Mouse (Mus musculus) liver, embryonic 11.5 days (tissue): Measurements from ENCODE around the gene Tmem56. TPM values are rescaled to one million over a fixed set of nuclear protein-coding genes. Genes with fewer than 3 reads are reported as not detected.

Source experiments
- ATAC-seq: fragments of 200-750 bp; cut with Nextera tagmentation; replicated peaks from 2 replicates; pipeline ENCODE4 v1.8.0; 2017; ENCODE audit warnings: moderate number of reproducible peaks, mild to moderate bottlenecking, moderate TSS enrichment, moderate library complexity; ENCODE audit not compliant: low FRiP score
- DNase-seq: peaks from one replicate; pipeline ENCODE4 v3.0.0-alpha.2; 2017; ENCODE audit warnings: low spot score
- H3K27ac ChIP-seq: fragments of 300-500 bp; sonication (generic); 2 replicates; pipeline ENCODE4 v1.5.1; 2014; ENCODE audit warnings: mild to moderate bottlenecking, low read depth, low read length, control low read depth
- H3K27me3 ChIP-seq: fragments of 300-500 bp; sonication (generic); replicated peaks from 2 replicates; pipeline ENCODE4 v1.6.1; 2014; ENCODE audit warnings: low read length, mixed read lengths; ENCODE audit not compliant: control insufficient read depth, insufficient read depth
- H3K36me3 ChIP-seq: fragments of 300-500 bp; sonication (generic); 2 replicates; pipeline ENCODE4 v1.6.1; 2014; ENCODE audit warnings: mild to moderate bottlenecking, low read length, moderate library complexity, mixed read lengths; ENCODE audit not compliant: control insufficient read depth, insufficient read depth
- H3K4me1 ChIP-seq: fragments of 300-500 bp; sonication (generic); replicated peaks from 2 replicates; pipeline ENCODE4 v1.6.1; 2014; ENCODE audit warnings: low read length, mixed read lengths; ENCODE audit not compliant: control insufficient read depth, insufficient read depth
- H3K4me2 ChIP-seq: fragments of 300-500 bp; sonication (generic); 2 replicates; pipeline ENCODE4 v1.6.1; 2014; ENCODE audit warnings: mild to moderate bottlenecking, control low read depth, moderate library complexity
- H3K4me3 ChIP-seq: fragments of 300-500 bp; sonication (generic); 2 replicates; pipeline ENCODE4 v1.5.1; 2014; ENCODE audit warnings: low read depth, low read length, control low read depth
- H3K9ac ChIP-seq: fragments of 300-500 bp; sonication (generic); 2 replicates; pipeline ENCODE4 v1.6.1; 2014; ENCODE audit warnings: low read depth, low read length, control low read depth
- H3K9me3 ChIP-seq: fragments of 300-500 bp; sonication (generic); 2 replicates; pipeline ENCODE4 v1.6.1; 2016; ENCODE audit warnings: low read length, inconsistent platforms, mixed read lengths; ENCODE audit not compliant: control insufficient read depth
- WGBS: fragments of 180-500 bp; shearing (Covaris S2); extraction: QIAGEN DNeasy Blood & Tissue Kit; methylation state at CpG from one replicate; pipeline ENCODE4 v1.1.7; 2014; 5-methylcytosine and 5-hydroxymethylcytosine counted together
- polyA plus RNA-seq: library from polyadenylated mRNA; unstranded; fragments of >200 nt; fragmentation: Nextera tagmentation; extraction: Ambion mirVana; gene quantifications from 2 replicates; pipeline ENCODE4 v1.2.1, GENCODE M21; 2014

Gene Tmem56
- polyA plus RNA-seq, 1 experiment from 2014 or later = 31.2 TPM

DNA sequence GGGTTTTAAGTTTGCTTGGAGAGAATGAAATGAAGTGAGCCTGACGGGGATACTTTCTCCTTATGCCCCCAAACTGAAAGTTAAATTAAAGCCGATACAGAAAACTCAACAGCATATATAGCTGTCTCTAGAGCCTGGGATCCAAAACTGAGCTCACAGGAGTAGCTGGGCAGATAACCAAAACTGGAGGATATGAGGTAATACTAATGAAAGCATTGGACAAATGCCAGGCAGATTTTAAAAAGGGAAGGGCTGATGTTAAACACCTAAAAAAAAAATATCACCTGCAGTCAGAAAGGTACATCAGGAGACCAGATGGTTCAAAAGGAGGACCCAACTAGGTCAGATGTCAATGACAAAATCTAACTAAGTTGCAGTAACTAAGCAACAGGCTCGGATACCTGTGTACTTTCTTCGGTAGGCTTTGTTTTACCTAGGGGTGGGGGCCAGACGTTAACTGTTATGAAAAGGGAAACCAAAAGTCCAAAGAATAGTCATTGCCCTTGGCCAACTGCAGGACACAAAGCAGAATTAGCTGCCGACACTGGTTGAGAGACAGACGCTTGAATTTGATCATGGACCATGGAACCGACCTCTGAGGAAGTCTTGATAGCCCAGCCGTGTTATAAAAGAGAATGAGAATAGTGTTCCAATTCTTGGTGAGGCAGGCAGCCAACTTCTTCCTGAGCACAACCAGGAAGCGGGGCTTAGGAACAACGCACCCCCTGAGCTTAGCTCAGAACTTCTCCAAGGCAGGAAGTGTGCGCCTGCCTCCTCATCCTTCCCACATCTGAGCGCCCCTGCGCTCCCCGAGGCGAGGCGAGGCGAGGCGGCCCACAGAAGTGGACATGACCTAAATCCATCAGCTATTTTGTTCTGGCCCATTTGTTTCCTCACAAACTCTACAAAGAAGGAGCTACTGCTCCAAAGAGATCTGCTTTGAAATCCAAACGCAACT, 24.1 kb downstream of the Tmem56 start:
- H3K27me3 ChIP-seq = peaks cover 17% of the 10 kb centered on the region
- H3K27ac ChIP-seq = no peak overlapping the region
- no peak overlapping the region; the same call in 1 of the 2 replicates for H3K4me3 ChIP-seq
- no peaks in the 10 kb centered on the region for H3K9me3 ChIP-seq
- peaks cover 26% of the 10 kb centered on the region for H3K4me1 ChIP-seq
- ATAC-seq = no peak
- H3K36me3 ChIP-seq = no peaks in the 10 kb centered on the region
- H3K4me2 ChIP-seq = peak overlapping the region; percentile 70
- no peak for DNase-seq
- 72% methylated on average over 20 of the region's 20 CpGs for WGBS
- no peak overlapping the region; the same call in 1 of the 2 replicates for H3K9ac ChIP-seq

DNA sequence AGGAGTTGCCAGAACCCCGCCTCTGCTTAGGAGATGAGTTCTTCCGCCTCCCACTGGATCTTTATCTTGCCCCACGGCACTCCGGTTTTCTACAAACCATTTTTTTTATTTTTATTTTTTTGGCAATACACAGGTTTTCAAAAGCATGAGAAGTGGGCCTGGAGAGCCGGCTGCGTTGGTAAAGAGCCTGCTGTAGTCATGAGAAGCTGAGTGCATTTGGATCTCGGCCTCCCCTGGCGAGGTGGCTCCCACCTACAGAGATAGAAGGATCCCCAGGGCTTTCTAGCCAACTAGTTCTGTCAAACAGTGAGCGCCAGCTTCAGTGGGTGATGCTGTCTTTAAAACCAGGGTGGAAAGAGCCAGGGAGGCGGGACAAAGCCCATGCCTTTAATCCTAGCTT, 25.5 kb downstream of the Tmem56 start:
- no peak overlapping the region for H3K4me2 ChIP-seq
- H3K4me1 ChIP-seq = peaks cover 22% of the 10 kb centered on the region
- WGBS = 81% methylated on average over 10 of the region's 10 CpGs
- ATAC-seq (no peak), DNase-seq (no peak)
- no peak overlapping the region for H3K27ac ChIP-seq
- peaks cover 13% of the 10 kb centered on the region for H3K27me3 ChIP-seq
- no peak overlapping the region for H3K4me3 ChIP-seq
- H3K9me3 ChIP-seq = no peaks in the 10 kb centered on the region
- H3K9ac ChIP-seq = no peak overlapping the region
- no peaks in the 10 kb centered on the region for H3K36me3 ChIP-seq

DNA sequence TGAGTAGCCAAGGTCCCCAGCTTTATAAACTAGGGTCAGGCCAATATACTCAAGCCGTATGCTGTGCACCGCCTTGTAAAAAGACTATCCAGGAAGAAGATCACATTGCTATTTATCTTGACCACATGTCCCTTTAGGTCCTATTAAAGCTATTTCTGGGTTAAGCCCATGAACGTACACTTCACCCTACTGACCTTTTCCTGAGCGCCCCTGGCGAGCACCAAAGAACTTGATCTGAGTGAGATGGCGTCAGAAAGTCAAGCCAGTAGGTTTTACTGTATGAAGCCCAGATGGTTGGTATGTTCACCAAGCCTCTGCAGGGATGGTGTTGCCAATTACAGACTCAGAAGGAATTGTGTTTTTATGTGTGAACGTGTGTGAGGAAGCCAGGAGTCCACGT, 26.8 kb downstream of the Tmem56 start:
- WGBS = 83% methylated on average over 8 of the region's 8 CpGs
- H3K9ac ChIP-seq = no peak overlapping the region
- DNase-seq (no peak), ATAC-seq (no peak)
- H3K36me3 ChIP-seq = no peaks in the 10 kb centered on the region
- H3K4me3 ChIP-seq = no peak overlapping the region
- H3K27me3 ChIP-seq = peaks cover 7% of the 10 kb centered on the region
- H3K27ac ChIP-seq = no peak overlapping the region
- no peak overlapping the region for H3K4me2 ChIP-seq
- H3K4me1 ChIP-seq = peaks cover 18% of the 10 kb centered on the region
- no peaks in the 10 kb centered on the region for H3K9me3 ChIP-seq

DNA sequence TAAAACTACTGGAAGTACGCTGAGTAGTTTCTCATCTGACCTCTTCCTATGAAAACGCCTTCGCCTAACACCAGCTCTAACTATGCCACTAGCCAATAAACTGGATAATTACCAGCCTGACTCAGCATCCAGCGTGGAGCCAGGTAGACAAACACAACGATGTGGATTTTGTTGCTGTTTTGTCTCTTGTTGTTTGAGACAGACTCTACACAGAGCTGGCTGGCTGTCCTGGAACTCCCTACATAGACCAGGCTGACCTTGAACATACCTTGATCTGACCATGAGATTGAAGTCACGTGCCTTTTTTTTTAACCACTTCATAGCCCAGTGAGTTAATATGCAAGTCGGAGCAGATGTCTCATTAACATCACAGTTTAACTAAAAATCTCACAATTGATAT, 27.4 kb downstream of the Tmem56 start:
- Histone ChIP-seq H3K36me3 (no peaks in the 10 kb centered on the region; the same call in 1 of the 2 replicates), H3K4me2 (no peak overlapping the region), H3K27ac (no peak overlapping the region), H3K4me3 (no peak overlapping the region), H3K9ac (no peak overlapping the region), H3K4me1 (peaks cover 14% of the 10 kb centered on the region), H3K9me3 (no peaks in the 10 kb centered on the region), H3K27me3 (peaks cover 2% of the 10 kb centered on the region)
- 90% methylated on average over 7 of the region's 7 CpGs for WGBS
- ATAC-seq (no peak), DNase-seq (no peak)

DNA sequence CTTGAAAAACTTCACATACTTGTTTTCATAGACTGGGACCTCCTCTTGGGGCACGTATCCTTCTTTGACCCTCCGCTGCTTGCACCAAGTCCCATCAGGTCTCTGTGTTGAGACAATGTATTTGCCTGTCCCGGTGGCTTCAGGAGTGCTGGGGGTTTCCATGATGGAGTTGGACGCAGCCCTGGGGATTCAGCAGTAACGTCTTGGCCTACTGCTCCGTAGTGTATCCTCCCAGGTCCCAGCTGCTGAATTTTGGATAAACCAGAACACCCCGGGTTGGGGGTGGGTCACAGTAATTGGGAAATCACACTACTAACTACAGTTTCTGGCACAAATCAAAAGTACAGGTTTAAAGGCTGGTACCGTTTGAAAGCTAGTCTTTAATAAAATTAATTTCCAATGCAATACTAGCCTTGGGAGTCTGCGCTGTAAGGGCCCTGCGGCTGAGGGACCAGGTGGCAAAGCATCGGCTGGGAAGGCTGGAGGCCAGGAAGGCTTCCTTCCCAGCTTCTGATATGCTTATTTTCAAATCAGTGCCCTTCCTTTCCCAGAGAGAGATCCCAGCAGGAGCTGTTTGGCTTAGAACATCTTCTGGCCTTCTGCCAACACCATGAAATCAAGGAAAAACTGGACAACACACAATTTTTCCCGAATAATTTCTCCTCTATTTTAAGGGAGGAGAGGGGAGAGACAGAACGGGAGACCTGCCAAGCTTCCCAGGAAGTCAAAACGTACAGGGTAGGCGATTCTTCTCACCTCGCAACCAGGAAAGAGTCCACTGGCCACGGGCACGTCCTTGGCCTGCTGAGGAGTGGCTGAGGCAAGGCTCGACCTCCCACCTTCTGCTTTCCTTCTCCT, 32.1 kb downstream of the Tmem56 start:
- Histone ChIP-seq H3K9ac (no peak overlapping the region), H3K27ac (no peak overlapping the region), H3K9me3 (no peaks in the 10 kb centered on the region), H3K4me1 (no peaks in the 10 kb centered on the region), H3K4me3 (no peak overlapping the region), H3K36me3 (no peaks in the 10 kb centered on the region; the same call in 1 of the 2 replicates), H3K4me2 (no peak overlapping the region), H3K27me3 (no peaks in the 10 kb centered on the region)
- ATAC-seq (no peak), DNase-seq (no peak)
- 82% methylated on average over 19 of the region's 19 CpGs for WGBS

DNA sequence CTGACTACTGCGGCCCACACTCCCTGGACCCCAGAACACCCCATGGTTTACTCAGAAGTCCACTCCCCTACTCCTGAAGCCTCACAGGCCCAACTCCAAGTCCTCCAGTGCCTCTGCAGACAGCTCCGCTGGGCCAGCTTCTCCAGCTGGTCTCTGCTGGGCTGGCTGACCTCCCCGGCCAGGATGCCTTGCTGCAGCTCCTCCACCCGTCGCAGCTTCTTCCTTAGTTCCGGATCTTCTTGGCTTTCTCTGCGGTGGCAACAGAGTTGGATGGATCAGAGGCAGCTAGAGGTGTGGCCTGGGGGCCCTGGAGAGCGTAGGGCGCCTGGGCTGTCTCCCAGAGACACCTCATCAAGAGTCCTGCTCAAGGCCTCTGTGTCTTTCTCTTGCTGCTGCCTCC, 32.9 kb downstream of the Tmem56 start:
- H3K36me3 ChIP-seq = no peaks in the 10 kb centered on the region; the same call in 1 of the 2 replicates

DNA sequence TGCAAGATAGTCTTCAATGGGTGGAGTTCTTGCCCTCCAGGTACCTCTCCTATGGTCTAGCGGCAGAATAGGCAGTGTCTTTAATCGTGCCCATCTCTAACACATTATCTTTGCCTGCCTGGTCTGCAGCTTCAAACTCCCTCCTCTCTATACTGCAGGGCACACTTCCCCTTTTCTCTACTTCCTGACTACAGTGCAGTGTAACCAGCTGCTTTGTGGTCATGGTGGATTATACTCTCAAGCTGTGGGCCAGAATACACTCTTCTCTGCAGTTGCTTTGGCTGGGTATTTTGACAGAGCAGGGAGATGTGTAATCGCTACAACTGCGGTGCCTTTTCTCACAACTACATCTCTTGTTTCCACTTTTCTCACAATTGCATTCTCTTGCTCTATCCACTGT, 40.0 kb downstream of the Tmem56 start:
- Histone ChIP-seq H3K27me3 (no peaks in the 10 kb centered on the region), H3K4me1 (peaks cover 13% of the 10 kb centered on the region; the same call in 1 of the 2 replicates), H3K9me3 (no peaks in the 10 kb centered on the region), H3K4me3 (no peak overlapping the region), H3K27ac (no peak overlapping the region), H3K4me2 (no peak overlapping the region), H3K9ac (no peak overlapping the region), H3K36me3 (no peaks in the 10 kb centered on the region)
- DNase-seq (no peak), ATAC-seq (peak; percentile 58)
- 47% methylated on average over 4 of the region's 4 CpGs for WGBS

More for the DNA sequence above, 32.9 kb downstream of the Tmem56 start:
- Histone ChIP-seq H3K4me2 (no peak overlapping the region), H3K27ac (no peak overlapping the region), H3K4me1 (no peaks in the 10 kb centered on the region), H3K9ac (no peak overlapping the region), H3K4me3 (no peak overlapping the region), H3K27me3 (no peaks in the 10 kb centered on the region), H3K9me3 (no peaks in the 10 kb centered on the region)
- DNase-seq = no peak
- WGBS = 82% methylated on average over 9 of the region's 9 CpGs
- ATAC-seq = no peak

DNA sequence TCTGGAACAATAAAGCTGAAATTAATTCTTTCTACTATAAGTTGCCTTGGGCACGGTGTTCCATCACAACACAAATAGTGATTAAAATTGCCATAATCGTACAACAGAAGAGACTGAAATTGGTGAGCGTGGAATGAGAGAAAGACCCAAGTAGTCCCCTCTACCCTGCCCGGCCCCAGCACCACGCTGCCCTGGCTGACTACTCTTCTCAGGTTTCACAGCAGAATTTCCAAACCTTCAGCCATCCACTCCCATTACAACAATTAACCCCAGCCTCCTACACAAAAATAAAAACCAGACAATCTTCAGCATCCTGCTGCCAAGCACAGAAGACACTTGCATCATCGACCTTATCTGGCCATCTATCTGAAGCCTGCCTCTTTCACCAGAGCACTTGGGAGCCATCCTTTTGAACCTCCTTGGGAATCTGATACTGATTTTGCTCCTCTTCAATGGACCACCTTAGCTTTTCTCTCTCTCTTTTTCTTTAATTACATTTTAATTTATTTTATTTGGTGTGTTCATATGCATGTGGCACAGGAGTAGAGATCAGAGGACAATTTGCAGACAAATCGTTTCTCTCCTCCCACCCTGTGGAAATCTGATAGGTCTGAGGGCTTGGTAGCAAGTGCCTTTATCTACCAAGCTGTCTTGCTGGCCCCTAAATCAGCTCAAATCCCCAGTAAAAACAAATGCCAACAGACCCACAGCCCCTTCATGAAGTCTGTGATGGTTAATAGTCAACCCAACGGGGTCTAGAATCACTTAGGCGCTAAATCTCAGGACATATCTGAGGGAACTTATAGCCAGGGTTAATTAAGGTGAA, 40.6 kb downstream of the Tmem56 start:
- Histone ChIP-seq H3K27me3 (no peaks in the 10 kb centered on the region), H3K27ac (no peak overlapping the region), H3K9ac (no peak overlapping the region), H3K4me3 (no peak overlapping the region), H3K9me3 (no peaks in the 10 kb centered on the region), H3K36me3 (no peaks in the 10 kb centered on the region), H3K4me2 (no peak overlapping the region), H3K4me1 (peaks cover 13% of the 10 kb centered on the region; the same call in 1 of the 2 replicates)
- no peak for ATAC-seq
- no peak for DNase-seq
- WGBS = 55% methylated on average over 9 of the region's 9 CpGs
